Mouse (Mus musculus): ENCODE results near the gene Baz2a. TPM values are rescaled to one million over a fixed set of nuclear protein-coding genes. Genes with fewer than 3 reads are reported as not detected.

Baz2a gene
- total and polyA plus RNA-seq, 3 experiments = 5.4 to 34.0 (median 12.8) TPM

GRCm38 (mm10) chr10:128096693-128097586 lies 5.6 kb downstream of the Baz2a start:
- Histone ChIP-seq H3K27me3 (replicated peaks) (no peaks in the 10 kb centered on the region), H3K36me3 (replicated peaks in 1 of 2; ENCODE audit: control insufficient read depth in 1 of 2, insufficient read depth in 1 of 2, low read length in 1 of 2) (peaks cover 0 to 15% of the 10 kb centered on the region in 2 experiments), H3K4me1 (ENCODE audit: control insufficient read depth in 1 of 2, insufficient read depth in 2 of 2) (peaks cover 4 to 42% of the 10 kb centered on the region in 2 experiments; a peak in 3 of 4 replicates), H3K9me3 (replicated peaks; ENCODE audit: low read length) (no peaks in the 10 kb centered on the region), H3K27ac (ENCODE audit: insufficient read depth, low read depth) (peak overlapping the region; percentile 65; the same call in 1 of the 2 replicates), H3K9ac (ENCODE audit: insufficient read depth, low read depth) (peak overlapping the region; percentile 86), H3K4me3 (replicated peaks in 1 of 3; ENCODE audit: low read depth in 2 of 3, low read length in 2 of 3, poor library complexity in 1 of 3) (peak overlapping the region; percentile 77 to 87 (median 84)), H3K4me2 (ENCODE audit: insufficient read depth, low read depth, poor library complexity, severe bottlenecking) (peak overlapping the region; percentile 89), H3K79me2 (replicated peaks; ENCODE audit: control insufficient read depth, extremely low read depth, insufficient read depth, poor library complexity, severe bottlenecking) (peaks cover 51% of the 10 kb centered on the region)
- in situ Hi-C loops (cut with MboI; ENCODE audit: low pct_ligation_motif_present, low pct_unique_long_range_greater_than_20kb, low sequenced_read_pairs) = loop anchor here (10.0 kb wide), 1 partner anchor 48 kb away; no protein-coding TSS in a partner anchor
- peak; percentile 52; the same call in 1 of the 2 replicates for TF ChIP-seq POLR2A (IDR thresholded peaks at IDR 0.05; ENCODE audit: low read depth, low read length)
- peak; percentile 77 for TF ChIP-seq UBTF (IDR thresholded peaks at IDR 0.05; ENCODE audit: low read depth, low read length)
- no peak for TF ChIP-seq RCOR1 (conservative IDR thresholded peaks at IDR 0.05; ENCODE audit: low read depth, low read length)
- TF ChIP-seq ELF1 (IDR thresholded peaks at IDR 0.05; ENCODE audit: low read depth, low read length) = peak; percentile 54; the same call in 1 of the 2 replicates
- peak; percentile 78 for TF ChIP-seq HCFC1 (IDR thresholded peaks at IDR 0.05; ENCODE audit: low read depth, low read length)
- TF ChIP-seq MEF2A (IDR thresholded peaks at IDR 0.05; ENCODE audit: borderline replicate concordance, low read depth, low read length) = no peak
- peak; percentile 99 for TF ChIP-seq SIN3A (IDR thresholded peaks at IDR 0.05; ENCODE audit: low read length)
- TF ChIP-seq RAD21 (IDR thresholded peaks at IDR 0.05; ENCODE audit: low read depth, low read length) = no peak
- TF ChIP-seq ETS1 (conservative IDR thresholded peaks at IDR 0.05; ENCODE audit: low read depth, low read length) = no peak
- peak; percentile 85 for TF ChIP-seq MAZ (IDR thresholded peaks at IDR 0.05; ENCODE audit: low read depth, low read length)
- no peak for TF ChIP-seq E2F4 (IDR thresholded peaks at IDR 0.05; ENCODE audit: insufficient replicate concordance, low read depth, low read length)
- TF ChIP-seq BHLHE40 (IDR thresholded peaks at IDR 0.05; ENCODE audit: low read depth, low read length) = peak; percentile 25; the same call in 1 of the 2 replicates
- TF ChIP-seq TCF12 (IDR thresholded peaks at IDR 0.05; ENCODE audit: low read depth, low read length) = peak; percentile 19; the same call in 1 of the 2 replicates
- TF ChIP-seq IRF4 (IDR thresholded peaks at IDR 0.05; ENCODE audit: low read depth, low read length) = peak; percentile 69; the same call in 1 of the 2 replicates
- no peak for TF ChIP-seq NELFE (IDR thresholded peaks at IDR 0.05; ENCODE audit: low read depth, low read length)
- no peak for TF ChIP-seq ZKSCAN1 (IDR thresholded peaks at IDR 0.05; ENCODE audit: borderline replicate concordance, low read depth, low read length)
- DNase-seq (ENCODE audit: extremely low read depth) = peak; percentile 75
- dilution Hi-C loops (cut with MboI; ENCODE audit: extremely low pct_ligation_motif_present, extremely low pct_unique_long_range_greater_than_20kb, low sequenced_read_pairs) = no loop called here

- Histone ChIP-seq H3K79me2 (replicated peaks; ENCODE audit: control insufficient read depth, extremely low read depth, insufficient read depth, poor library complexity, severe bottlenecking) (peaks cover 53% of the 10 kb centered on the region), H3K9me3 (replicated peaks; ENCODE audit: low read length) (no peaks in the 10 kb centered on the region), H3K27me3 (replicated peaks) (no peaks in the 10 kb centered on the region), H3K36me3 (replicated peaks in 1 of 2; ENCODE audit: control insufficient read depth in 1 of 2, insufficient read depth in 1 of 2, low read length in 1 of 2) (peaks cover 0 to 17% of the 10 kb centered on the region in 2 experiments), H3K4me2 (ENCODE audit: insufficient read depth, low read depth, poor library complexity, severe bottlenecking) (peak overlapping the region; percentile 89), H3K4me1 (ENCODE audit: control insufficient read depth in 1 of 2, insufficient read depth in 2 of 2) (peaks cover 4 to 42% of the 10 kb centered on the region in 2 experiments; a peak in 3 of 4 replicates), H3K9ac (ENCODE audit: insufficient read depth, low read depth) (peak overlapping the region; percentile 86), H3K27ac (ENCODE audit: insufficient read depth, low read depth) (peak overlapping the region; percentile 65), H3K4me3 (replicated peaks in 1 of 3; ENCODE audit: low read depth in 2 of 3, low read length in 2 of 3, poor library complexity in 1 of 3) (peak overlapping the region; percentile 77 to 87 (median 84))
- TF ChIP-seq CHD2 (IDR thresholded peaks at IDR 0.05; ENCODE audit: low read length) (peak; percentile 71), TCF12 (IDR thresholded peaks at IDR 0.05; ENCODE audit: low read depth, low read length) (peak; percentile 57; the same call in 1 of the 2 replicates), POLR2A (IDR thresholded peaks at IDR 0.05; ENCODE audit: low read depth, low read length) (no peak), IRF4 (IDR thresholded peaks at IDR 0.05; ENCODE audit: low read depth, low read length) (peak; percentile 72), POLR2AphosphoS2 (IDR thresholded peaks at IDR 0.05; ENCODE audit: low read depth, low read length) (no peak), MAZ (IDR thresholded peaks at IDR 0.05; ENCODE audit: low read depth, low read length) (no peak), BHLHE40 (IDR thresholded peaks at IDR 0.05; ENCODE audit: low read depth, low read length) (no peak), ELF1 (IDR thresholded peaks at IDR 0.05; ENCODE audit: low read depth, low read length) (peak; percentile 47), EP300 (IDR thresholded peaks at IDR 0.05; ENCODE audit: low read length) (peak; percentile 25; the same call in 1 of the 2 replicates), CHD1 (IDR thresholded peaks at IDR 0.05; ENCODE audit: low read depth, low read length) (no peak), UBTF (IDR thresholded peaks at IDR 0.05; ENCODE audit: low read depth, low read length) (no peak), SIN3A (IDR thresholded peaks at IDR 0.05; ENCODE audit: low read length) (peak; percentile 77; the same call in 1 of the 2 replicates), ETS1 (conservative IDR thresholded peaks at IDR 0.05; ENCODE audit: low read depth, low read length) (0 out of 2 replicates have a peak, but pooled peaks have one; percentile 24), MEF2A (IDR thresholded peaks at IDR 0.05; ENCODE audit: borderline replicate concordance, low read depth, low read length) (0 out of 2 replicates have a peak, but pooled peaks have one; percentile 10)
- in situ Hi-C loops (cut with MboI; ENCODE audit: low pct_ligation_motif_present, low pct_unique_long_range_greater_than_20kb, low sequenced_read_pairs) (loop anchor here (10.0 kb wide), 1 partner anchor 47 kb away; no protein-coding TSS in a partner anchor), dilution Hi-C loops (cut with MboI; ENCODE audit: extremely low pct_ligation_motif_present, extremely low pct_unique_long_range_greater_than_20kb, low sequenced_read_pairs) (no loop called here)
- peak; percentile 69 for DNase-seq (ENCODE audit: extremely low read depth)
Measured at GRCm38 (mm10) chr10:128097587-128097971, 6.2 kb downstream of the Baz2a start.

Data from CH12.LX (cell line).